Comparison of ENCODE assay signal across 9 mouse cellular contexts in genomic region chr5:113210314-113210713, GRCm38 (mm10). TPM values are rescaled to one million over a fixed set of nuclear protein-coding genes. Genes with fewer than 3 reads are reported as not detected.
A peak's percentile ranks its signal among the peaks of the same experiment; 100 is the strongest.
DNase-seq lines count a peak whose midpoint lies in the region; ATAC-seq and TF ChIP-seq lines count a peak whose summit lies in the region.
"Had no signal": no experiment of that assay in that cellular context is flagged by ENCODE, and none has a peak within 500 bp of the region (broad histone marks: within the 10 kb centered on the region; RNA-seq: fewer than 3 reads in every experiment).

No protein-coding gene starts in this region.

- no peak overlapping the region for H3K9ac ChIP-seq in forebrain, postnatal 0 days
- H3K9ac ChIP-seq in liver, embryonic 13.5 days, result no peak overlapping the region
- H3K9ac ChIP-seq in stomach, embryonic 16.5 days (ENCODE audit: low read length), result peak overlapping the region; percentile 18; the same call in 1 of the 2 replicates

- no peak for TF ChIP-seq POLR2A in spleen, adult 2 months (IDR thresholded peaks at IDR 0.05; ENCODE audit: low read depth, low read length)

- TF ChIP-seq CTCF in forebrain, postnatal 0 days (IDR thresholded peaks at IDR 0.05; ENCODE audit: low read depth), result no peak
- no peak for TF ChIP-seq CTCF in spleen, adult 2 months (IDR thresholded peaks at IDR 0.05; ENCODE audit: extremely low read depth, insufficient read depth, insufficient read length, insufficient replicate concordance)

- H3K4me3 ChIP-seq in forebrain, embryonic 10.5 days, result no peak overlapping the region
- no peak overlapping the region for H3K4me3 ChIP-seq in forebrain, postnatal 0 days (ENCODE audit: low read depth, low read length)
- H3K4me3 ChIP-seq in spleen, adult 2 months (ENCODE audit: extremely low read depth, insufficient read depth, insufficient read length), result no peak overlapping the region
- H3K4me3 ChIP-seq in liver, embryonic 13.5 days (replicated peaks), result no peak overlapping the region
- no peak overlapping the region for H3K4me3 ChIP-seq in stomach, embryonic 16.5 days (replicated peaks; ENCODE audit: low read length)

- H3K9me3 ChIP-seq in forebrain, embryonic 10.5 days, result no peaks in the 10 kb centered on the region
- no peaks in the 10 kb centered on the region for H3K9me3 ChIP-seq in forebrain, postnatal 0 days (ENCODE audit: low read length)
- H3K9me3 ChIP-seq in liver, embryonic 13.5 days (replicated peaks), result no peaks in the 10 kb centered on the region
- H3K9me3 ChIP-seq in stomach, embryonic 16.5 days (replicated peaks; ENCODE audit: control insufficient read depth, low read length), result no peaks in the 10 kb centered on the region

- WGBS in forebrain, embryonic 10.5 days, result 83% methylated on average over 6 of the region's 6 CpGs
- WGBS in forebrain, postnatal 0 days, result 82% methylated on average over 6 of the region's 6 CpGs
- whole genome bisulfite sequencing in spleen, adult 2 months, result 84% methylated on average over 6 of the region's 6 CpGs
- WGBS in liver, embryonic 13.5 days (ENCODE audit: insufficient replicate concordance), result 53% methylated on average over 6 of the region's 6 CpGs
- 67% methylated on average over 6 of the region's 6 CpGs for WGBS in stomach, embryonic 16.5 days

- DNase-seq in forebrain, embryonic 10.5 days (ENCODE audit: extremely low spot score, low spot score), result no peak
- no peak for DNase-seq in forebrain, postnatal 0 days
- DNase-seq in spleen, adult 2 months (ENCODE audit: low read depth in 1 of 2, low spot score in 2 of 2), result no peak
- no peak for DNase-seq in spleen, adult 18-20 months
- DNase-seq in liver, embryonic 13.5 days, result no peak
- no peak for DNase-seq in layer of hippocampus, adult 9-10 months (ENCODE audit: low spot score)
- no peak for DNase-seq in T-cell, adult 2 months (ENCODE audit: low spot score)

- peaks cover 48% of the 10 kb centered on the region for H3K4me1 ChIP-seq in forebrain, embryonic 10.5 days
- peaks cover 7% of the 10 kb centered on the region; the same call in 1 of the 2 replicates for H3K4me1 ChIP-seq in forebrain, postnatal 0 days (ENCODE audit: insufficient read depth)
- no peaks in the 10 kb centered on the region for H3K4me1 ChIP-seq in spleen, adult 2 months (ENCODE audit: control insufficient read depth, insufficient read depth, insufficient read length)
- peaks cover 55% of the 10 kb centered on the region for H3K4me1 ChIP-seq in liver, embryonic 13.5 days (replicated peaks)
- H3K4me1 ChIP-seq in stomach, embryonic 16.5 days (ENCODE audit: control insufficient read depth, insufficient read depth, low read length), result peaks cover 40% of the 10 kb centered on the region

- ATAC-seq in forebrain, postnatal 0 days, result no peak
- no peak for ATAC-seq in liver, embryonic 13.5 days (ENCODE audit: low read depth)
- ATAC-seq in stomach, embryonic 16.5 days (ENCODE audit: insufficient read depth, low FRiP score), result no peak

- H3K27ac ChIP-seq in forebrain, embryonic 10.5 days, result peak overlapping the region; percentile 64
- no peak overlapping the region for H3K27ac ChIP-seq in forebrain, postnatal 0 days (ENCODE audit: low read depth, low read length)
- H3K27ac ChIP-seq in spleen, adult 2 months (ENCODE audit: insufficient read depth, low read length), result peak overlapping the region; percentile 37
- peak overlapping the region; percentile 50 for H3K27ac ChIP-seq in liver, embryonic 13.5 days
- H3K27ac ChIP-seq in stomach, embryonic 16.5 days (ENCODE audit: low read length), result peak overlapping the region; percentile 87

- H3K36me3 ChIP-seq in forebrain, embryonic 10.5 days (replicated peaks), result no peaks in the 10 kb centered on the region
- H3K36me3 ChIP-seq in forebrain, postnatal 0 days (ENCODE audit: insufficient read depth), result no peaks in the 10 kb centered on the region
- H3K36me3 ChIP-seq in spleen, adult 2 months (ENCODE audit: control insufficient read depth, insufficient read depth, low read length), result no peaks in the 10 kb centered on the region
- no peaks in the 10 kb centered on the region for H3K36me3 ChIP-seq in liver, embryonic 13.5 days
- H3K36me3 ChIP-seq in stomach, embryonic 16.5 days (ENCODE audit: control insufficient read depth, insufficient read depth, low read length), result no peaks in the 10 kb centered on the region

- no peak overlapping the region for H3K4me2 ChIP-seq in forebrain, postnatal 0 days (ENCODE audit: low read depth)
- H3K4me2 ChIP-seq in liver, embryonic 13.5 days, result no peak overlapping the region
- H3K4me2 ChIP-seq in stomach, embryonic 16.5 days (ENCODE audit: low read depth, low read length), result no peak overlapping the region

- no peaks in the 10 kb centered on the region for H3K27me3 ChIP-seq in forebrain, embryonic 10.5 days (ENCODE audit: poor library complexity, severe bottlenecking)
- H3K27me3 ChIP-seq in forebrain, postnatal 0 days (ENCODE audit: insufficient read depth, low read length), result no peaks in the 10 kb centered on the region
- no peaks in the 10 kb centered on the region for H3K27me3 ChIP-seq in spleen, adult 2 months (ENCODE audit: control insufficient read depth, insufficient read depth, low read length)
- no peaks in the 10 kb centered on the region for H3K27me3 ChIP-seq in liver, embryonic 13.5 days
- no peaks in the 10 kb centered on the region for H3K27me3 ChIP-seq in stomach, embryonic 16.5 days (ENCODE audit: control insufficient read depth, insufficient read depth, low read length)

RNA-seq across cellular contexts. Expression of gene 2900026A02Rik, which starts 10.7 kb away (rescaled TPM):
- 4.4 and 4.5 TPM in 2 replicates for polyA plus RNA-seq in forebrain, embryonic 10.5 days (2016; fragmentation: Nextera tagmentation; extraction: Ambion mirVana)
- 9.2 and 10.9 TPM in 2 replicates for total RNA-seq in forebrain, postnatal 0 days (2014; rRNA removed)
- polyA plus RNA-seq in forebrain, postnatal 0 days (2015; fragmentation: Nextera tagmentation; extraction: Ambion mirVana), result 2.7 and 3.3 TPM in 2 replicates
- 5.1 and 6.2 TPM in 2 replicates for polyA plus RNA-seq in spleen, adult 2 months (2012; rRNA removed)
- polyA plus RNA-seq in liver, embryonic 13.5 days (2015; fragmentation: Nextera tagmentation; extraction: Ambion mirVana), result 0.98 and 1.2 TPM in 2 replicates
- polyA plus RNA-seq in stomach, embryonic 16.5 days (2015; fragmentation: Nextera tagmentation; extraction: Ambion mirVana), result 14.9 TPM in 2 replicates

RNA-seq across cellular contexts. Expression of gene Tmem211, which starts 16.4 kb away (rescaled TPM):
- 0.22 and 0.67 TPM in 2 replicates for polyA plus RNA-seq in forebrain, embryonic 10.5 days (2016; fragmentation: Nextera tagmentation; extraction: Ambion mirVana)
- total RNA-seq in forebrain, postnatal 0 days (2014; rRNA removed), result not detected in 2 replicates
- not detected in 2 replicates for polyA plus RNA-seq in forebrain, postnatal 0 days (2015; fragmentation: Nextera tagmentation; extraction: Ambion mirVana)
- polyA plus RNA-seq in spleen, adult 2 months (2012; rRNA removed), result not detected in 2 replicates
- polyA plus RNA-seq in liver, embryonic 13.5 days (2015; fragmentation: Nextera tagmentation; extraction: Ambion mirVana), result not detected in 2 replicates
- polyA plus RNA-seq in stomach, embryonic 16.5 days (2015; fragmentation: Nextera tagmentation; extraction: Ambion mirVana), result 1.3 and 1.5 TPM in 2 replicates
- polyA plus RNA-seq: cortical plate, adult 2 months had no signal
